Mouse (Mus musculus): Measurements from ENCODE around the gene Kctd18.

Gene Kctd18

GRCm38 (mm10) chr1:57995432-57996132 is 23.2 kb downstream of the Kctd18 start, which contains the start of gene Sgo2a:
Gene Sgo2a, plus strand, starts transcription at chr1:57995971.
- DNase-seq (ENCODE audit: extremely low read depth, insufficient read length, low spot score) = peak; percentile 94

GRCm38 (mm10) chr1:57991277-57991676 is 27.5 kb downstream of the Kctd18 start:
- no peak for DNase-seq (ENCODE audit: extremely low read depth, insufficient read length, low spot score)

GRCm38 (mm10) chr1:57989052-57989600 is 29.6 kb downstream of the Kctd18 start:
- DNase-seq (ENCODE audit: extremely low read depth, insufficient read length, low spot score) = peak; percentile 73

- no peak for DNase-seq (ENCODE audit: extremely low read depth, insufficient read length, low spot score)
Observed at GRCm38 (mm10) chr1:57976860-57977259, 41.9 kb downstream of the Kctd18 start.

GRCm38 (mm10) chr1:57971588-57971987 is 47.2 kb downstream of the Kctd18 start:
- no peak for DNase-seq (ENCODE audit: extremely low read depth, insufficient read length, low spot score)

- DNase-seq (ENCODE audit: extremely low read depth, insufficient read length, low spot score) = peak; percentile 97
Observed at GRCm38 (mm10) chr1:57969327-57970271, 49.2 kb downstream of the Kctd18 start.

- no peak for DNase-seq (ENCODE audit: extremely low read depth, insufficient read length, low spot score)
Observed at GRCm38 (mm10) chr1:57955774-57956173, 63.0 kb downstream of the Kctd18 start.

- no peak for DNase-seq (ENCODE audit: extremely low read depth, insufficient read length, low spot score)
Observed at GRCm38 (mm10) chr1:57954376-57954765, 64.4 kb downstream of the Kctd18 start.

- no peak for DNase-seq (ENCODE audit: extremely low read depth, insufficient read length, low spot score)
Observed at GRCm38 (mm10) chr1:57953586-57954375, 65.0 kb downstream of the Kctd18 start.

GRCm38 (mm10) chr1:57952509-57952908 is 66.2 kb downstream of the Kctd18 start:
- no peak for DNase-seq (ENCODE audit: extremely low read depth, insufficient read length, low spot score)

- no peak for DNase-seq (ENCODE audit: extremely low read depth, insufficient read length, low spot score)
Observed at GRCm38 (mm10) chr1:57949716-57950115, 69.0 kb downstream of the Kctd18 start.

GRCm38 (mm10) chr1:57949195-57949594 is 69.6 kb downstream of the Kctd18 start:
- DNase-seq (ENCODE audit: extremely low read depth, insufficient read length, low spot score) = no peak

GRCm38 (mm10) chr1:57947552-57948347 is 71.0 kb downstream of the Kctd18 start:
- no peak for DNase-seq (ENCODE audit: extremely low read depth, insufficient read length, low spot score)

- no peak for DNase-seq (ENCODE audit: extremely low read depth, insufficient read length, low spot score)
Observed at GRCm38 (mm10) chr1:57942215-57942614, 76.5 kb downstream of the Kctd18 start.

- DNase-seq (ENCODE audit: extremely low read depth, insufficient read length, low spot score) = no peak
Observed at GRCm38 (mm10) chr1:57941734-57942133, 77.0 kb downstream of the Kctd18 start.

GRCm38 (mm10) chr1:57941095-57941494 is 77.7 kb downstream of the Kctd18 start:
- no peak for DNase-seq (ENCODE audit: extremely low read depth, insufficient read length, low spot score)

GRCm38 (mm10) chr1:57940691-57941090 is 78.1 kb downstream of the Kctd18 start:
- no peak for DNase-seq (ENCODE audit: extremely low read depth, insufficient read length, low spot score)

GRCm38 (mm10) chr1:57934287-57934686 is 84.5 kb downstream of the Kctd18 start:
- DNase-seq (ENCODE audit: extremely low read depth, insufficient read length, low spot score) = no peak

- no peak for DNase-seq (ENCODE audit: extremely low read depth, insufficient read length, low spot score)
Observed at GRCm38 (mm10) chr1:57918567-57918966, 100.2 kb downstream of the Kctd18 start.

- DNase-seq (ENCODE audit: extremely low read depth, insufficient read length, low spot score) = no peak
Observed at GRCm38 (mm10) chr1:57917342-57917741, 101.4 kb downstream of the Kctd18 start.

All from 3134 (cell line).